Mouse (Mus musculus) midbrain, postnatal 0 days (tissue): ENCODE measurements around the gene Rgs9. TPM values are rescaled to one million over a fixed set of nuclear protein-coding genes. Genes with fewer than 3 reads are reported as not detected.

Experiments used
- ATAC-seq: fragments of 200-750 bp; cut with Nextera tagmentation; 2 replicates; pipeline ENCODE4 v1.8.0; 2017; ENCODE audit warnings: moderate number of reproducible peaks, mild to moderate bottlenecking, moderate TSS enrichment, moderate library complexity; ENCODE audit not compliant: low FRiP score
- DNase-seq: peaks from one replicate; pipeline ENCODE4 v3.0.0-alpha.2; 2015; ENCODE audit warnings: low spot score
- H3K27ac ChIP-seq: fragments of 300-500 bp; sonication (generic); 2 replicates; pipeline ENCODE4 v1.5.1; 2014; ENCODE audit warnings: low read depth, mild to moderate bottlenecking, low read length, mixed read lengths
- H3K27me3 ChIP-seq: fragments of 300-500 bp; sonication (generic); 2 replicates; pipeline ENCODE4 v1.6.1; 2014; ENCODE audit warnings: low read length, control low read depth, mixed read lengths; ENCODE audit not compliant: insufficient read depth
- H3K36me3 ChIP-seq: fragments of 300-500 bp; sonication (generic); 2 replicates; pipeline ENCODE4 v1.6.1; 2014; ENCODE audit warnings: low read length, control low read depth, mixed read lengths; ENCODE audit not compliant: insufficient read depth
- H3K4me1 ChIP-seq: fragments of 300-500 bp; sonication (generic); 2 replicates; pipeline ENCODE4 v1.6.1; 2014; ENCODE audit warnings: mild to moderate bottlenecking, control low read depth, antibody characterized with exemption, low read length, mixed read lengths; ENCODE audit not compliant: insufficient read depth
- H3K4me2 ChIP-seq: fragments of 300-500 bp; sonication (generic); 2 replicates; pipeline ENCODE4 v1.6.1; 2014; ENCODE audit warnings: low read depth, mild to moderate bottlenecking, low read length, mixed read lengths; ENCODE audit not compliant: poor library complexity, severe bottlenecking
- H3K4me3 ChIP-seq: fragments of 300-500 bp; sonication (generic); 2 replicates; pipeline ENCODE4 v1.5.1; 2014; ENCODE audit warnings: low read depth, mild to moderate bottlenecking, low read length, moderate library complexity
- H3K9ac ChIP-seq: fragments of 300-500 bp; sonication (generic); replicated peaks from 2 replicates; pipeline ENCODE4 v1.6.1; 2014; ENCODE audit warnings: mild to moderate bottlenecking, low read length, moderate library complexity, mixed read lengths; ENCODE audit not compliant: poor library complexity, severe bottlenecking
- H3K9me3 ChIP-seq: fragments of 300-500 bp; sonication (generic); 2 replicates; pipeline ENCODE4 v1.6.1; 2016; ENCODE audit warnings: low read length, control low read depth
- CTCF ChIP-seq: IDR thresholded peaks from 2 replicates; pipeline ENCODE4 v1.5.1; 2016; ENCODE audit warnings: antibody characterized with exemption, mild to moderate bottlenecking
- WGBS: fragments of 180-500 bp; shearing (Covaris S2); extraction: QIAGEN DNeasy Blood & Tissue Kit; methylation state at CpG from one replicate; pipeline ENCODE4 v1.1.7; 2014; 5-methylcytosine and 5-hydroxymethylcytosine counted together
- polyA plus RNA-seq: library from polyadenylated mRNA; unstranded; fragments of >200 nt; fragmentation: Nextera tagmentation; extraction: Ambion mirVana; gene quantifications from 2 replicates; pipeline ENCODE4 v1.2.1, GENCODE M21; 2015
- total RNA-seq: library from RNA; depleted of rRNA; stranded (reverse); fragments of >200 nt; gene quantifications from 2 replicates; pipeline ENCODE4 v1.2.3, GENCODE M21; 2014; rRNA removed

Rgs9 gene
- total and polyA plus RNA-seq, 2 experiments from 2014 or later, result 23.3 to 33.8 TPM

DNA sequence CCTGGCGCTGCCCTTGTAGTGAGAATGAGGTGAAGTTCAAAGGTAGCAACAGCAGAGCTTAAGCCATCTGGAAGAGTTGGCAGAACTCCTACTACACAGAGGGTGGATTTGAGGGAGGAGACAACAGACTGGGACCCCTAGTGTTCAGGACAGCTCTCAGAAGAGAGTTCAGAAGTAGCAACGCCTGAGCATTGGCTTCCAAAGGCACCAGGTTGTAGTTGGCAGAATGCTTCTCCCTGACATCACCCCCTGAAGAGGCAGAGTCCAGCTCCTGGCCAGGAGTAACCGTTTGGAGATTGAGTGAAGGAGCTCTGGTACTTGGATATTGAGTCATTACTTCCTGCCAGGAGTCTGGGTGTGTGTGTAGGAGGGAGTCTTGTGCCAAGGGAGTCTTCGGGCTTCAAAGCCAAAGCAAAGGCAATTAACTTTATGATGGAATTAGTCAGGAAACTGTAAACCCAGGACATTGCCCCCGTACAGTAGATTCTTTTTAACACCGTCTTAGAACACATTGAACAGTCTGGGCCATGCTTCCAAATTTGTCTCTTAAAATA is 110.2 kb downstream of the Rgs9 start:
- H3K4me3 ChIP-seq, result no peak overlapping the region
- H3K27me3 ChIP-seq, result no peaks in the 10 kb centered on the region
- H3K4me2 ChIP-seq, result no peak overlapping the region
- no peaks in the 10 kb centered on the region for H3K36me3 ChIP-seq
- ATAC-seq (no peak), DNase-seq (no peak)
- 84% methylated on average over 6 of the region's 6 CpGs for WGBS
- no peaks in the 10 kb centered on the region for H3K4me1 ChIP-seq
- no peak for TF ChIP-seq CTCF
- no peak overlapping the region for H3K9ac ChIP-seq
- no peak overlapping the region for H3K27ac ChIP-seq
- H3K9me3 ChIP-seq, result no peaks in the 10 kb centered on the region

GRCm38 (mm10) chr11:109181118-109181517 is 116.8 kb downstream of the Rgs9 start:
- ATAC-seq, result no peak
- 65% methylated on average over 7 of the region's 7 CpGs for WGBS

GRCm38 (mm10) chr11:109180290-109180689 is 117.6 kb downstream of the Rgs9 start:
- H3K27me3 ChIP-seq, result no peaks in the 10 kb centered on the region
- TF ChIP-seq CTCF, result no peak
- DNase-seq, result no peak
- H3K4me3 ChIP-seq, result no peak overlapping the region
- WGBS, result 95% methylated on average over 11 of the region's 11 CpGs
- no peaks in the 10 kb centered on the region for H3K9me3 ChIP-seq
- H3K4me2 ChIP-seq, result no peak overlapping the region
- H3K27ac ChIP-seq, result no peak overlapping the region
- no peak overlapping the region for H3K9ac ChIP-seq
- no peaks in the 10 kb centered on the region for H3K36me3 ChIP-seq
- no peak for ATAC-seq
- no peaks in the 10 kb centered on the region for H3K4me1 ChIP-seq

More at GRCm38 (mm10) chr11:109181118-109181517, 116.8 kb downstream of the Rgs9 start:
- no peak overlapping the region for H3K4me3 ChIP-seq
- DNase-seq, result no peak
- H3K9ac ChIP-seq, result no peak overlapping the region
- H3K4me2 ChIP-seq, result no peak overlapping the region
- H3K4me1 ChIP-seq, result no peaks in the 10 kb centered on the region
- H3K27ac ChIP-seq, result no peak overlapping the region
- H3K36me3 ChIP-seq, result no peaks in the 10 kb centered on the region
- no peak for TF ChIP-seq CTCF
- H3K9me3 ChIP-seq, result no peaks in the 10 kb centered on the region
- H3K27me3 ChIP-seq, result no peaks in the 10 kb centered on the region

- H3K4me2 ChIP-seq, result no peak overlapping the region
- peak; percentile 89 for TF ChIP-seq CTCF
- no peak overlapping the region for H3K27ac ChIP-seq
- DNase-seq (peak; percentile 88), ATAC-seq (no peak)
- no peaks in the 10 kb centered on the region for H3K36me3 ChIP-seq
- no peaks in the 10 kb centered on the region for H3K4me1 ChIP-seq
- no peaks in the 10 kb centered on the region for H3K27me3 ChIP-seq
- no peak overlapping the region for H3K4me3 ChIP-seq
- H3K9ac ChIP-seq, result no peak overlapping the region
- 50% methylated on average over 8 of the region's 8 CpGs for WGBS
- no peaks in the 10 kb centered on the region for H3K9me3 ChIP-seq
These were observed 119.0 kb downstream of the Rgs9 start for GRCm38 (mm10) chr11:109178788-109179518.

DNA sequence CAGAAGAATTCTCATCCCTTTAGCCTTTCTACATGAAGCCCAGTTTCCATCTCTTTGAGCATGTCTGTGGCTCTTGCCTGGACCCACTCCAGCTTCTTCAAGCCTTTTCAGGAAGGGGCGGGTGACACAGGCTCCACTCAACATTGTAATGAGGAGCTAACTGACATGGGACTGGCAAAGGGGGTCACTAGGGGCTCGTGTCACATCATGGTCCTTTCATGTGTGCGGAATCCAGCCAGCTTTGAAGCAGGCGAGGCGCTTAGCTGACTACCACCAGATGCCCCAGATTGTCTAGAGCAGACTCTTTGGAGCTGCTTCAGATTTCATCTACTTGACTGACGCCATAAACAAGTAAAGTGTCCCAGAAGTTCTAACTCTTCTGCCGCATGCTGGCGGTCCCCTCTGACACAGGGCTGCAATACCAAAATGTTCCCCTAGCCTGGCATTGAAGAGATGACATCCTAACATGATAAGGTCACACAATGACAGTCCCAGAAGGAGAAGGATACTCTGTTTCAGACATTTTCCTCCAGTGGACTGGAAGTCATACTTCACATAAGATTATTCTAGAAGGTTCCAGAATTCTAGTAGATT is 122.5 kb downstream of the Rgs9 start:
- peak; percentile 14 for DNase-seq
- H3K36me3 ChIP-seq, result no peaks in the 10 kb centered on the region
- H3K9ac ChIP-seq, result no peak overlapping the region
- H3K27ac ChIP-seq, result no peak overlapping the region
- no peaks in the 10 kb centered on the region for H3K4me1 ChIP-seq
- H3K4me2 ChIP-seq, result no peak overlapping the region
- WGBS, result 91% methylated on average over 8 of the region's 8 CpGs
- no peak for TF ChIP-seq CTCF
- no peaks in the 10 kb centered on the region for H3K27me3 ChIP-seq
- ATAC-seq, result no peak
- no peak overlapping the region for H3K4me3 ChIP-seq
- no peaks in the 10 kb centered on the region for H3K9me3 ChIP-seq

Other genes with a start within 250 kb of the Rgs9 start
- not detected in 2 replicates for gene E030025P04Rik, start 153.8 kb downstream of the Rgs9 start, total RNA-seq
- gene E030025P04Rik, start 153.8 kb downstream of the Rgs9 start, polyA plus RNA-seq, result 0.26 TPM in 1 of 2 replicates, not detected in the other
- gene Gna13, start 64.7 kb upstream of the Rgs9 start, total RNA-seq, result 50.3 and 61.0 TPM in 2 replicates
- gene Gna13, start 64.7 kb upstream of the Rgs9 start, polyA plus RNA-seq, result 31.1 and 35.3 TPM in 2 replicates
- not detected in 2 replicates for gene 9930022D16Rik, start 115.8 kb upstream of the Rgs9 start, total RNA-seq
- gene 9930022D16Rik, start 115.8 kb upstream of the Rgs9 start, polyA plus RNA-seq, result not detected in 2 replicates
- 156 and 182 TPM in 2 replicates for gene Amz2, start 127.8 kb upstream of the Rgs9 start, total RNA-seq
- 39.6 and 40.1 TPM in 2 replicates for gene Amz2, start 127.8 kb upstream of the Rgs9 start, polyA plus RNA-seq
- gene Arsg, start 175.2 kb upstream of the Rgs9 start, total RNA-seq, result 6.6 and 6.9 TPM in 2 replicates
- 5.1 and 6.0 TPM in 2 replicates for gene Arsg, start 175.2 kb upstream of the Rgs9 start, polyA plus RNA-seq
- 11.5 and 22.1 TPM in 2 replicates for gene Slc16a6, start 175.5 kb upstream of the Rgs9 start, total RNA-seq
- 4.8 and 6.3 TPM in 2 replicates for gene Slc16a6, start 175.5 kb upstream of the Rgs9 start, polyA plus RNA-seq